Mouse (Mus musculus) heart, postnatal 10 days (tissue): ENCODE results near the gene Pld3. TPM values are rescaled to one million over a fixed set of nuclear protein-coding genes. Genes with fewer than 3 reads are reported as not detected.

ENCODE experiments used
- DNase-seq, 2 experiments: peaks; one replicate each; pipeline ENCODE4 v3.0.0; 2021
- intact Hi-C: fragments of 180-260 bp; cut with DNase I; formaldehyde crosslinking; loops from one replicate; pipeline ENCODE4 v1.15.1; 2025
- total RNA-seq, 2 experiments: library from RNA; stranded (reverse); gene quantifications; 2 replicates each; pipeline ENCODE4 v1.2.3; 2021

Gene Pld3
- 10 to 100 TPM; 32.5 to 35.1 TPM for total RNA-seq

- peak; percentile 96 to 98 for DNase-seq
- intact Hi-C loops = no loop called here
Measured at GRCm38 (mm10) chr7:27552931-27553513, at the start of gene Pld3, which contains the start of gene 2310022A10Rik. Pld3 (minus strand) TSS chr7:27553218. 2310022A10Rik (plus strand) TSS chr7:27553233.

- intact Hi-C loops = no loop called here
- DNase-seq = no peak
Measured at GRCm38 (mm10) chr7:27602161-27602560, 49.1 kb upstream of the Pld3 start.

DNA sequence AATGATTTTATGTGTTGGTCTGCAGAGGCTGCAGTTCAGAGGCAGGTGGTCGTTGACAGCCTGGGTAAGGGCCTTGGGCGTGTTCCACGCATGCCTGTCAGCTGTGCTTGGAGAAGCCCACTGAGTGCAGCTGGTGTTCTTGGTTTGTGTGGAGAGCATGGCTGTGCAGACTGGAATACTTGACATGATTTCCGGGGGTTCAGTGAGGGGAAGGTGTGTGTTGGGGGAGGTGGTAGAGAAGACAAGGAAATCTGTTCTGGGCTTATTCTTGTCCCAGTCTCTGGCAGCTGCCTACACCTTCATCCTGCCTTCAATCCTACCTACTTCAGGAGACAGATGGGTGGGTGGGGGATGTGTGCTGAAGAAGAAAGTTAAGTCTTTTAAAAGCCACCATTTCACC, 48.6 kb upstream of the Pld3 start:
- intact Hi-C loops = no loop called here

GRCm38 (mm10) chr7:27598053-27598452, 45.0 kb upstream of the Pld3 start:
- intact Hi-C loops = no loop called here
- DNase-seq = no peak

More for the DNA sequence above, 48.6 kb upstream of the Pld3 start:
- no peak for DNase-seq

GRCm38 (mm10) chr7:27596586-27597503, 43.8 kb upstream of the Pld3 start:
- peak; percentile 74 to 76 for DNase-seq
- intact Hi-C loops = no loop called here

- intact Hi-C loops = loop anchor here (2.0 to 5.0 kb wide), 2 partner anchors 14 to 94 kb away; partner anchors contain the start of gene Zfp607b
- DNase-seq = peak in 1 of 2 experiments; percentile 59
Measured at GRCm38 (mm10) chr7:27592934-27593645, 40.1 kb upstream of the Pld3 start.

GRCm38 (mm10) chr7:27592217-27592929, 39.4 kb upstream of the Pld3 start:
- intact Hi-C loops = loop anchor here (2.0 to 5.0 kb wide), 2 partner anchors 14 to 95 kb away; partner anchors contain the start of gene Zfp607b
- DNase-seq = peak; percentile 57 to 58

- intact Hi-C loops = loop anchor here (2.0 to 5.0 kb wide), 2 partner anchors 15 to 96 kb away; partner anchors contain the start of gene Zfp607b
Measured at GRCm38 (mm10) chr7:27591266-27592216, 38.5 kb upstream of the Pld3 start, which contains the start of gene Akt2. Akt2 (plus strand) TSS chr7:27591552.

DNA sequence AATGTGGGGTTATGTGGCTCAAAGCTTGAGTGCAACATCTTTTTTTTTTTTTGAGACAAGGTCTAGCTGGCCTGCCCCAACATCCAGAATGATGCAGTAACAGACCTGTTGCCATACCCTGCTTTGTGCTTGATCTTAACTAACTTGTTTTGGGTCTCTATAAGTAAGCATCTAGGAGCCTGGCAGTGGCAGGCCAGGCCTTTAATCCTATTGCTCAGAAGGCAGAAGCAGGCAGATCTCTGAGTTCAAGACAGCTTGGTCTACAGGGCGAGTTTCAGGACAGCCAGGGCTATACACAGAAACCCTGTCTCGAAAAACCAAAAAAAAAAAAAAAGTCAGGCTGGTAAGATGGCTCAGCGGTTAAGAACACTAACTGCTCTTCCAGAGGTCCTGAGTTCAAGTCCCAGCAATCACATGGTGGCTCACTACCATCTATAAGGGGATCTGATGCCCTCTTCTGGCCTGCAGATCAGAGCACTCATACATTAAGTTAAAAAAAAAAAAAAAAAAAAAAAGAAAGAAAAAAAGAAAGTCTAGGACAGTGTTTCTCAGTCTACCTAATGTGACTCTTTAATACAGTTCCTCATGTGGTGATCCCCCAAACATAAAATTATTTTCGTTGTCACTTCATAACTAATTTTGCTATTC, 37.7 kb upstream of the Pld3 start:
- DNase-seq = no peak
- intact Hi-C loops = loop anchor here (5.0 kb wide), 1 partner anchor 97 kb away; the partner anchor contains the start of gene Zfp607b

More at GRCm38 (mm10) chr7:27591266-27592216, 38.5 kb upstream of the Pld3 start, which contains the start of gene Akt2:
- DNase-seq = peak; percentile 96

DNA sequence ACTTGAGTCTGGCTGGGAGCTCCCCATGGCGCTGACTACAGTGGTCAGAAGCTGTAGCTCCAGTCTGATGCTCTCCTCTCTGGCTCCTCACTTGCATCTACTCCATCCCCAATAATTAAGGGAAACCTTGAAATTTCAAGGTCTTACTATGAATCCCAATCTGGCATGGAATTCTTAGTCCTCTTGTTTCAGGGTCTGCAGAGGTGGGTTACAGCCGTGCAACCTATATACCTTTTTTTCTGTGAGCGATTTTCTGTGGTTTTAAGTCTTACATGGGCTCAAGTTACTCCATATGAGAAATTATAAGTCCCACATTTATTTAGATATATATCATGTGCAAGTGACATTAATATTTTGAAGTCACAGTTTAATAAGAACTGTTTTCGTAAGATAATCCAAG, 37.1 kb upstream of the Pld3 start:
- DNase-seq = no peak
- intact Hi-C loops = loop anchor here (5.0 kb wide), 1 partner anchor 97 kb away; the partner anchor contains the start of gene Zfp607b

DNA sequence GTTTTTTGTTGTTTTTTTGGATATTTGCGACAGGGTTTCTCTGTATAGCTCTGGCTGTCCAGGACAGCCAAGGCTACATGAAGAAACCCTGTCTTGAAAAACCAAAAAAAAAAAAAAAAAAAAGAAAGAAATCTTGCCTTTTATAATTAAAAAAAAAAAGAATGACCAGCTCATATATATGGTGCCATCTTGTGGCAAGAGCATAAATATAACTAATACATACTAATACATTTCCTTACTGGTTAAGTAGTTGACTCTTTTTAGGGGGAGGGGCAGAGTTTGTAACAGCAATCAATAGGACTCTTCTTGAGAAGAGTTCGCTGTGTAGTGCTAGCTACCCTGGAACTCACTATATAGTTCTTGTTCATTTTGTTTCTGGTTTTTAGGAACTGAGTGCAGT, 34.7 kb upstream of the Pld3 start:
- intact Hi-C loops = no loop called here
- no peak for DNase-seq

GRCm38 (mm10) chr7:27586861-27587260, 33.8 kb upstream of the Pld3 start:
- intact Hi-C loops = no loop called here
- DNase-seq = no peak

DNA sequence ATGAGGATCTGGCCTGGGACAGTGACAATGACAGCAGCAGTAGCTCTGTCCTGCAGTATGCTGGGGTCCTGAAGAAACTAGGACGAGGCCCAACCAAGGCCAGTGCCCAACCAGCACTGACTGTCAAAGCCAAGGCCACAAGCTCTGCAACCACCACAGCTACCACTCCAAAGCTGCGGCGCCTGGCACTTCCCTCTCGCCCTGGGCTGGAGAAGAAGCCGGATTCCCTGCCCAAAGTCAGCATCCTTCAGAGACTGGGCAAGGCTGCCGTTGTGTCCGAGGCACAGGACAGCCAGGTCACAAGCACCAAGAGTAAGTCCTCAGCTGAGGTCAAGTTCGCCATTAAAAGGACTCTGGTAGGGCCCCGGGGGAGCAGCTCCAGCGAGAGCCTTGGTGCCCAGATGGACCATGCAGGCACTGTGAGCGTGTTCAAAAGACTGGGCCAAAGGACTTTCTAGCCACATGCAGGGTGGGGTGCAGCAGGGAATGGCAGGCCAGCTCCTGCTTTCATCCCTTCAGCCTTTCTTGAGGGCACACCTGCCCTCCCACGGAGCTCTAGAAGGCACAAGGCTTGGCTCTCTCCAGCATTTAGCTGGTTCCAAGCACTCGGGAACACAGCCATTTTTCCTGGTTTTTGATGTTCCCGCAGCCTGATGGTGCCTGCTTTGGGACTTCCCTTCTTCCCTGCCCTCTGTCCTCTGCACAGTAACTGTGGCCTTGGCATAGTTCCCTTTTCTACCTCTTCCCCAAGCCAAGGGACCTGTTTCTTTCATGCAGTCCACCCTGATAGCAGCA, 27.6 kb upstream of the Pld3 start:
- intact Hi-C loops = no loop called here
- DNase-seq = no peak

- DNase-seq = no peak
- intact Hi-C loops = no loop called here
Measured at GRCm38 (mm10) chr7:27578465-27578864, 25.4 kb upstream of the Pld3 start.

- intact Hi-C loops = no loop called here
Measured at GRCm38 (mm10) chr7:27577589-27577988, 24.6 kb upstream of the Pld3 start.

DNA sequence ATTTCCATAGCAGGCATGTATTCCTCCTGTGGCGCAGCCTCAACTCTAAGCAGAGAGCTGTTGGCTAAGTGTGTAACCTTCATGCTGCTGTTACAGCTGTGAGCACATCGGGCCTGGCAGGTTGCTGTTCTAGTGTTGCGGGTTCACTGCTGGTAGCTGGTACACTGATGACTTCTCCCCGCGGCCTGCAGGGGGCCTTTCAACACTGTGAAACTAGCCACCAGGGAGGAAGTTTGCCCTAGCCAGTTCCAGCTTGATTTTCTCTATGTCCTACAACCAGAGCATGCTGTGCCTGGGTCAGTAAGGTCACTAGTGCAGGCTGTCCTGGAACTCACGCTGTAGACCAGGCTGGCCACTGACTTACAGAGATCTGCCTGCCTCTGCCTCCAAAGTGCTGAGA, 23.9 kb upstream of the Pld3 start:
- DNase-seq = peak; percentile 42 to 58

More at GRCm38 (mm10) chr7:27577589-27577988, 24.6 kb upstream of the Pld3 start:
- DNase-seq = no peak

GRCm38 (mm10) chr7:27574124-27574880, 21.3 kb upstream of the Pld3 start:
- intact Hi-C loops = no loop called here
- no peak for DNase-seq

More for the DNA sequence above, 23.9 kb upstream of the Pld3 start:
- intact Hi-C loops = no loop called here
